Mouse (Mus musculus): ENCODE results near the gene Mrpl55. TPM values are rescaled to one million over a fixed set of nuclear protein-coding genes. Genes with fewer than 3 reads are reported as not detected.

Mrpl55 gene
- 46.3 and 59.7 TPM in 2 replicates for polyA plus RNA-seq (2012; rRNA removed)

GRCm38 (mm10) chr11:59202081-59202995 lies at the start of gene Mrpl55:
Gene Mrpl55 (plus strand): TSS chr11:59202486.

GRCm38 (mm10) chr11:59163255-59164236 lies 38.7 kb upstream of the Mrpl55 start, which contains the start of gene Iba57:
Gene Iba57 (minus strand): TSS chr11:59163739.

GRCm38 (mm10) chr11:59182864-59183331 lies 19.4 kb upstream of the Mrpl55 start, which contains the start of gene Gjc2:
Gene Gjc2 (minus strand): TSS chr11:59183213.

GRCm38 (mm10) chr11:59192059-59192386 lies 10.3 kb upstream of the Mrpl55 start, which contains the start of gene Guk1:
Gene Guk1 (minus strand): TSS chr11:59192212.

GRCm38 (mm10) chr11:59208153-59208831 lies 6.0 kb downstream of the Mrpl55 start, which contains the start of gene 2310033P09Rik:
Gene 2310033P09Rik (plus strand): TSS chr11:59208321.

GRCm38 (mm10) chr11:59228122-59228953 lies 26.1 kb downstream of the Mrpl55 start, which contains the start of gene Arf1:
Gene Arf1 (minus strand): TSS chr11:59228270.

Other genes starting within 250 kb of the Mrpl55 start
- 22.2 and 26.2 TPM in 2 replicates for gene Hist3h2a, start 247.8 kb upstream of the Mrpl55 start, polyA plus RNA-seq (2012; rRNA removed)
- gene Trim17, start 247.8 kb upstream of the Mrpl55 start, polyA plus RNA-seq (2012; rRNA removed): 0.36 and 0.40 TPM in 2 replicates
- gene Trim11, start 224.4 kb upstream of the Mrpl55 start, polyA plus RNA-seq (2012; rRNA removed): 33.3 and 39.5 TPM in 2 replicates
- 0.94 and 1.0 TPM in 2 replicates for gene Obscn, start 66.1 kb upstream of the Mrpl55 start, polyA plus RNA-seq (2012; rRNA removed)
- gene Iba57, start 38.7 kb upstream of the Mrpl55 start, polyA plus RNA-seq (2012; rRNA removed): 9.6 and 11.7 TPM in 2 replicates
- gene Gjc2, start 19.3 kb upstream of the Mrpl55 start, polyA plus RNA-seq (2012; rRNA removed): 10.5 and 15.1 TPM in 2 replicates
- 225 and 229 TPM in 2 replicates for gene Guk1, start 10.3 kb upstream of the Mrpl55 start, polyA plus RNA-seq (2012; rRNA removed)
- gene 2310033P09Rik, start 5.8 kb downstream of the Mrpl55 start, polyA plus RNA-seq (2012; rRNA removed): 28.7 and 30.8 TPM in 2 replicates
- 678 and 802 TPM in 2 replicates for gene Arf1, start 25.8 kb downstream of the Mrpl55 start, polyA plus RNA-seq (2012; rRNA removed)
- gene Wnt3a, start 88.3 kb downstream of the Mrpl55 start, polyA plus RNA-seq (2012; rRNA removed): not detected in 2 replicates
- gene Wnt9a, start 104.4 kb downstream of the Mrpl55 start, polyA plus RNA-seq (2012; rRNA removed): 10.2 and 12.6 TPM in 2 replicates
- not detected in 2 replicates for gene Prss38, start 173.2 kb downstream of the Mrpl55 start, polyA plus RNA-seq (2012; rRNA removed)
- 6.4 and 7.4 TPM in 2 replicates for gene Jmjd4, start 247.6 kb downstream of the Mrpl55 start, polyA plus RNA-seq (2012; rRNA removed)
- 59.5 and 71.7 TPM in 2 replicates for gene Snap47, start 248.7 kb downstream of the Mrpl55 start, polyA plus RNA-seq (2012; rRNA removed)

Data from ovary, adult 2 months (tissue).